Mouse (Mus musculus) adrenal gland, postnatal 0 days (tissue): ENCODE data around the gene Tmem269. TPM values are rescaled to one million over a fixed set of nuclear protein-coding genes. Genes with fewer than 3 reads are reported as not detected.

Experiments
- polyA plus RNA-seq: library from polyadenylated mRNA; unstranded; fragments of >200 nt; fragmentation: Nextera tagmentation; extraction: Ambion mirVana; gene quantifications from 2 replicates; pipeline ENCODE4 v1.2.1, GENCODE M21; 2015

Gene Tmem269
- 0.11 and 0.36 TPM in 2 replicates for polyA plus RNA-seq

GRCm38 (mm10) chr4:119218169-119218568, at the start of gene Tmem269:
Gene Tmem269, minus strand, starts transcription at chr4:119218217.

GRCm38 (mm10) chr4:119255351-119255750, 37.3 kb upstream of the Tmem269 start, which contains the start of gene Cldn19:
Gene Cldn19, plus strand, starts transcription at chr4:119255414.

GRCm38 (mm10) chr4:119232410-119233255, 14.6 kb upstream of the Tmem269 start, which contains the start of the genes AU022252 and P3h1:
Gene AU022252, minus strand, starts transcription at chr4:119232712.
Gene P3h1, plus strand, starts transcription at chr4:119232915.

GRCm38 (mm10) chr4:119194909-119195581, 23.0 kb downstream of the Tmem269 start, which contains the start of gene Svbp:
Gene Svbp, plus strand, starts transcription at chr4:119195306.

GRCm38 (mm10) chr4:119189864-119190263, 28.2 kb downstream of the Tmem269 start, which contains the start of gene Ermap:
Gene Ermap, minus strand, starts transcription at chr4:119190011.

GRCm38 (mm10) chr4:119173851-119174453, 44.1 kb downstream of the Tmem269 start, which contains the start of gene Zfp691:
Gene Zfp691, minus strand, starts transcription at chr4:119174195.

Other genes with a start within 250 kb of the Tmem269 start
- 11.3 and 16.9 TPM in 2 replicates for gene Slc2a1, start 109.5 kb downstream of the Tmem269 start, polyA plus RNA-seq
- 4.9 and 6.4 TPM in 2 replicates for gene Zfp691, start 44.0 kb downstream of the Tmem269 start, polyA plus RNA-seq
- gene Ermap, start 28.2 kb downstream of the Tmem269 start, polyA plus RNA-seq = 5.5 and 11.7 TPM in 2 replicates
- gene Svbp, start 22.9 kb downstream of the Tmem269 start, polyA plus RNA-seq = 120 and 153 TPM in 2 replicates
- gene AU022252, start 14.5 kb upstream of the Tmem269 start, polyA plus RNA-seq = 23.8 and 31.5 TPM in 2 replicates
- gene P3h1, start 14.7 kb upstream of the Tmem269 start, polyA plus RNA-seq = 30.4 and 39.4 TPM in 2 replicates
- 0.61 TPM in 1 of 2 replicates, not detected in the other for gene Cldn19, start 37.2 kb upstream of the Tmem269 start, polyA plus RNA-seq
- 450 and 484 TPM in 2 replicates for gene Ybx1, start 76.4 kb upstream of the Tmem269 start, polyA plus RNA-seq
- 77.7 and 110 TPM in 2 replicates for gene Ppih, start 102.3 kb upstream of the Tmem269 start, polyA plus RNA-seq
- 22.5 and 24.1 TPM in 2 replicates for gene Ccdc30, start 197.3 kb upstream of the Tmem269 start, polyA plus RNA-seq
- gene Ppcs, start 204.2 kb upstream of the Tmem269 start, polyA plus RNA-seq = 76.2 and 117 TPM in 2 replicates
- gene Zmynd12, start 204.6 kb upstream of the Tmem269 start, polyA plus RNA-seq = 4.2 and 6.6 TPM in 2 replicates